Mouse (Mus musculus) testis, adult 2 months (tissue): ENCODE data around the gene Stxbp5l. TPM values are rescaled to one million over a fixed set of nuclear protein-coding genes. Genes with fewer than 3 reads are reported as not detected.

Experiments used
- H3K27ac ChIP-seq: fragments of 200-500 bp; 2 replicates; pipeline ENCODE4 v1.5.1; 2012; ENCODE audit warnings: low read depth, low read length; ENCODE audit not compliant: control insufficient read depth, insufficient read depth
- H3K27me3 ChIP-seq: fragments of 200-500 bp; 2 replicates; pipeline ENCODE4 v1.6.1; 2012; ENCODE audit warnings: mild to moderate bottlenecking, low read length, moderate library complexity; ENCODE audit not compliant: control insufficient read depth, insufficient read depth
- H3K36me3 ChIP-seq: fragments of 200-500 bp; 2 replicates; pipeline ENCODE4 v1.6.1; 2012; ENCODE audit warnings: mild to moderate bottlenecking, low read length; ENCODE audit not compliant: control insufficient read depth, insufficient read depth
- H3K4me1 ChIP-seq: fragments of 200-500 bp; 2 replicates; pipeline ENCODE4 v1.6.1; 2012; ENCODE audit warnings: low read length; ENCODE audit not compliant: control insufficient read depth, insufficient read depth
- H3K4me3 ChIP-seq: fragments of 200-500 bp; 2 replicates; pipeline ENCODE4 v1.5.1; 2012; ENCODE audit warnings: low read depth, mild to moderate bottlenecking, low read length, moderate library complexity, mixed read lengths; ENCODE audit not compliant: control insufficient read depth
- CTCF ChIP-seq: fragments of 200-500 bp; IDR thresholded peaks from 2 replicates; pipeline ENCODE4 v1.5.1; 2012; ENCODE audit warnings: low read depth, mild to moderate bottlenecking, inconsistent platforms, low read length, moderate library complexity; ENCODE audit not compliant: control insufficient read depth, insufficient read depth, insufficient replicate concordance
- POLR2A ChIP-seq: fragments of 200-500 bp; IDR thresholded peaks from 2 replicates; pipeline ENCODE4 v1.6.1; 2012; ENCODE audit warnings: low read depth, mild to moderate bottlenecking, inconsistent platforms, low read length, moderate library complexity; ENCODE audit not compliant: control insufficient read depth
- polyA plus RNA-seq: library from polyadenylated mRNA; depleted of rRNA; stranded (reverse); fragments of >200 nt; gene quantifications from 2 replicates; pipeline ENCODE4 v1.2.3, GENCODE M21; 2012

Gene Stxbp5l
- polyA plus RNA-seq, 1 experiment, result 1.2 TPM

DNA sequence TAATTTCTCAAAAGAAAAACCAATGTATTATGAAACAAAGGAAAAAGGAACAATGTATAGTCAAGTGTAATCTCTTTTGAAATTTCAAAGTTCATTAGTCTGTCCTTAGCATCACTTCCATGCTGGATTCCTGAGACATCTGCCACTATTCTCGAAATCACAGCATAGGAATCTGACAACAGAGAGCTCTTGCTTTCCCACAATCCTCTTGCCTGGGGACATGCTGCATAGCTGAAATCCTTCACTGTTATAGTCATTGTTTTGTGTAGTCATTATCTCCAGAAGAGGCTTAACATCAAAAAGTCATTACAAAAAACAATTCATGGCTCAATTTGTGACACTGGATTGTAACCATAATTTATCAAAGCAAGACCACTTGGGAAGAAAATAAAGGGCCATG lies 20.2 kb upstream of the Stxbp5l start:
- TF ChIP-seq CTCF (no peak), POLR2A (no peak)
- H3K4me1 ChIP-seq, result no peaks in the 10 kb centered on the region
- H3K4me3 ChIP-seq, result no peak overlapping the region
- no peaks in the 10 kb centered on the region for H3K27me3 ChIP-seq
- no peaks in the 10 kb centered on the region for H3K36me3 ChIP-seq
- no peak overlapping the region for H3K27ac ChIP-seq

DNA sequence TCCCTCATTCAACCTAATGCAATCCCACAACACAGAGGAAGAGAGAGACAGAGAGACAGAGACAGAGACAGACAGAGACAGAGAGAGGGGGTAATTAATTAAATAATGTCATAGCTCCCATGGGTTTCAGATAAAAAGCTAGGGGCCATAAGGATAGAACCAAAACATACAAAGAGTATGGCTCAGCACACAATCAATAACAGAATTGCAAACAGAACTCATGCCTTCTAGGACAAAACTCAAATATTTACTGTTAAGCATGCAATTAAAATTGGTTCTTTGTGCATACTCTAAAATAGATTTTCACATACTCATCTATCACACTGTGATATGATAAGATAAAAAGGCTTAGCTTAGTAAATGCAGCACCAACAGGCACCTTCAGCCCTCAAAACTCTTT lies 5.2 kb upstream of the Stxbp5l start:
- Histone ChIP-seq H3K4me1 (peaks cover 3% of the 10 kb centered on the region), H3K27ac (no peak overlapping the region), H3K36me3 (no peaks in the 10 kb centered on the region), H3K27me3 (no peaks in the 10 kb centered on the region), H3K4me3 (no peak overlapping the region)
- no peak for TF ChIP-seq CTCF
- TF ChIP-seq POLR2A, result no peak

DNA sequence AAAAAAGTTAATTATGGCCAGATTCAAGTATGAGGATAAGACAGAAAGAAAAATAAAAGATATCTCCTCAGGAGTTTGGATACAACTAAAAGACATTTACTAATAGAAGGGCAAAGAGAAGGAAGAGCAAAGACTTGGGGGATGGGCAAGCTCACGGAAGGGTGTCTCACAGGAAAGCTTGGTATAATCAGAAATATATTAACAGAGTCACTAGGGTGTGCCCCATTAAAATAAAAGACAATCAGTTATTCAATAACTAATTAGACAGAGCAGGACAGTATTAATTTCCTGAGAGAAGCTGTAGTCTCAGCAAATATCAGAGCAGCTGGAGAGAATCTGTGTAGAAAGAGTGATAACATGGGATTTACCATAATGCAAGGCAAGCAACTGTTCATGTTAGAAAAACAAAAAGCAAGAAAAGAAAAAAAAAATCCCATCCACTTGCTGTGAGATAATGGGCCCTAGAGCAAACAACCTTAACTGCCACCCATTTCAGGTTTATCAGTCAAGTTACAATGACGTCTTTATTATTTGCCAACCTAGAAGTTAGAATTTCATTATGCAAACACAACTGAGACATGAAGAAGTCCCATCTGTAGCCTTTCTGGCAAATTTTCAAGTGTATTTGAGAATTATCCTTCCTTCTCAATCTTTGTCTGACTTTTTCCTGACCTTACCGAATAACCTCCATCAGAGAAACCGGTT lies 4.6 kb upstream of the Stxbp5l start:
- Histone ChIP-seq H3K4me1 (peaks cover 6% of the 10 kb centered on the region), H3K27ac (no peak overlapping the region), H3K27me3 (no peaks in the 10 kb centered on the region), H3K4me3 (no peak overlapping the region), H3K36me3 (no peaks in the 10 kb centered on the region)
- TF ChIP-seq CTCF, result no peak
- no peak for TF ChIP-seq POLR2A

- Histone ChIP-seq H3K27me3 (no peaks in the 10 kb centered on the region), H3K4me1 (peaks cover 10% of the 10 kb centered on the region), H3K27ac (no peak overlapping the region), H3K36me3 (no peaks in the 10 kb centered on the region), H3K4me3 (peak overlapping the region; percentile 92)
- TF ChIP-seq CTCF (no peak), POLR2A (no peak)
These were observed 393 bp downstream of the Stxbp5l start for GRCm38 (mm10) chr16:37384369-37384768.

DNA sequence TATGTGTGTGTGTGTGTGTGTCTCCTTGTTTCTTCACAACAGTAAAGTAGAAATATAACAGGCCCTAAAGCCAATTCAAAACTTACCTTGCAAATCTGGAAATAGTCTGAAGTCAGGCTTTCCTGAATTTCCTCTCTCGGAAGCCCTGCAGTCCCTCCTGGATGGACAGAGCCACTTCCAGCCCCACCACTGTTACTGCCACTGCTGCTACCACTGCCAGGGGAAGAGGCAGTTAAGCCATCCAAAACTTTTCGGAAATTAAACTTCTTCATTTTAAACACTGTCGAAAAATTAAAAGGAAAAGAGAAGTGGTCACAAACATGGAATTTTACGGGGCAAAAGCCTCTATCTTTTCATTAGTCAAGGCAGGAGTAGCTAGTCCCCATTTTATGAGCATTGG lies 1.3 kb downstream of the Stxbp5l start:
- H3K27ac ChIP-seq, result no peak overlapping the region
- peaks cover 10% of the 10 kb centered on the region for H3K4me1 ChIP-seq
- H3K27me3 ChIP-seq, result no peaks in the 10 kb centered on the region
- TF ChIP-seq CTCF (no peak), POLR2A (no peak)
- no peaks in the 10 kb centered on the region for H3K36me3 ChIP-seq
- no peak overlapping the region for H3K4me3 ChIP-seq

- Histone ChIP-seq H3K27ac (no peak overlapping the region), H3K36me3 (no peaks in the 10 kb centered on the region), H3K4me1 (no peaks in the 10 kb centered on the region), H3K4me3 (no peak overlapping the region), H3K27me3 (no peaks in the 10 kb centered on the region)
- TF ChIP-seq CTCF (no peak), POLR2A (no peak)
These were observed 12.0 kb downstream of the Stxbp5l start for GRCm38 (mm10) chr16:37372716-37373115.

DNA sequence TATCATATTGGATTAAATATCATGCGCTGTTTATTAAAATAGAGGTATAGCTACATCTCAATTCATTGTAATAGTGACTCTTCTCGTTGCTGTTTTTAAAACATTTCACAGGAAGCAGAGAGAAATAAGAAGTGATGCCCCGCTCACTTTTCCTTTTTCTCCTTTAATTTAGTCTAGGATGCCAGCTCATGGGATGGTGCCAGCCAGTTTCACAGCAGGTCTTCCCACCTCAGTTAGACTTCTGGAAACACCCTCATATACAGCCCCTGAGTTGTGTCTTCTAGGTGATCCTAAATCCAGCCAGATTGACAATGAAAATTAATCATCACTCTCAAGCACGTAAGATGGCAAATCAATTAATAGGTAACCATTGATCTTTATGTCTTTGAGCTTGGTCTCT lies 17.3 kb downstream of the Stxbp5l start:
- no peak overlapping the region for H3K27ac ChIP-seq
- TF ChIP-seq CTCF, result no peak
- no peaks in the 10 kb centered on the region for H3K27me3 ChIP-seq
- H3K4me1 ChIP-seq, result no peaks in the 10 kb centered on the region
- H3K4me3 ChIP-seq, result no peak overlapping the region
- no peaks in the 10 kb centered on the region for H3K36me3 ChIP-seq
